Mouse (Mus musculus): ENCODE results near the gene Atxn7l1. TPM values are rescaled to one million over a fixed set of nuclear protein-coding genes. Genes with fewer than 3 reads are reported as not detected.

Atxn7l1 gene
- polyA plus RNA-seq (2012; ENCODE audit: insufficient read depth, insufficient read length, low replicate concordance, missing spikeins) = 256 TPM in 1 of 2 replicates, not detected in the other

DNA sequence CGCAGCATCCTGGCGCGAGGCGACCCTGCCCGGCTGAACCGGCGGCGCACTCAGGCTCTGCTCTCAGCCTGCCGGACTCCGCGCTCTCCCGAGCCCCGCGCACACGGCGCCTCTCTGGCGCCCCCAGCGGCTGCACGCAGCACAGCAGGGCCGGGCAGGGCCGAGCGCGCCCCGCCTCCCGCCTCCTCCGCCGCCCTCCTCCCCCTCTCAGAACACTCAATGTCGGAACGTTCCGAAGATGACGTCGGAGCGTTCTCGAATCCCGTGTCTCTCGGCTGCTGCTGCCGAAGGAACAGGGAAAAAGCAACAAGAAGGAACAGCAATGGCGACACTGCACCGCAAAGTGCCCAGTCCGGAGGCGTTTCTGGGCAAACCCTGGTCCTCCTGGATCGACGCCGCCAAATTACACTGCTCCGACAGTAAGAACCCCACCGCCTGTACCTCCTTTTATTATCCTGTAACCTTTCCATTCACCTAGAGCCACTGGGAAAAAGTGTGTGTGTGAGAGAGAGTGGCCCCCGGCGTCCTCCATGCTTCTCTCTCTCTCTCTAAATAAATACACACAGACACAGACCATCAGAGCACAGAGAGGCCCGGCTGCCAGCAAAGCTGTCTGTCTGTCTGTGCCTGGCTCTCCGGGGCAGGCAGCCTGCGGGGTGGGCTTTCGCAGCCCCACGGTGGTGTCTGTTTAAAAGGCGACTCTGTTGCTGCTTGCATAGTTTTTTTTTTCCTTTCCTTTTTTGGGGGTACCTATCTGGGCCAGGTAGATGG lies at the start of gene Atxn7l1:
Gene Atxn7l1 (plus strand): TSS at position 197 of the 771 bp plus-strand sequence.
- H3K4me1 ChIP-seq (ENCODE audit: control insufficient read depth, insufficient read depth, low read length) = peaks cover 29% of the 10 kb centered on the region
- H3K27ac ChIP-seq (ENCODE audit: insufficient read depth, low read depth, low read length) = peak within 1 kb of the TSS; percentile 84
- TF ChIP-seq CTCF (IDR thresholded peaks at IDR 0.05; ENCODE audit: insufficient read depth, low read depth, low read length) = peak; percentile 89
- TF ChIP-seq POLR2A (IDR thresholded peaks at IDR 0.05; ENCODE audit: insufficient read depth, low read depth, low read length) = peak; percentile 79
- WGBS = under 1% methylated on average over 53 of the region's 54 CpGs
- peak within 1 kb of the TSS; percentile 72 for H3K4me3 ChIP-seq (ENCODE audit: insufficient read depth, low read depth, low read length)

DNA sequence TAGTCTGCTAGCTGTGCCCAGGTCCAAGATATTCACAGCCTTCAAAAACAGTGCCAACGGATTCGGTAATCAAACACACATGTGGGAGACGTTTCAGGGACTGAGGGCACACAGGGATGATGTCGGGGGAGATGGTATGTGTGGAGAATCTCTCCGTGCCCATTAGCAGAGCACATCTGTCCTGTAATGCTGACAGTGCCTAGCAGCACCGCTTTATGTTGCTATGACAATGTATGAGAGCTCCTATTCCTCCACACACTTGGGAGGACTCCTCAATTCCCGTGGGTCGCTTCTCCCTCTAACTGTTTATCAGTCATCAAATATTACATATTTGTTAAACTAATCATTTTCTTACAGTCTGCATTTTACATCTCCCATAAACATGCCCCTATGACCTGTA lies 45.9 kb upstream of the Atxn7l1 start:
- Histone ChIP-seq H3K4me1 (ENCODE audit: control insufficient read depth, insufficient read depth, low read length) (peaks cover 7% of the 10 kb centered on the region; the same call in 1 of the 2 replicates), H3K4me3 (ENCODE audit: insufficient read depth, low read depth, low read length) (no peak overlapping the region), H3K27ac (ENCODE audit: insufficient read depth, low read depth, low read length) (no peak overlapping the region)
- no peak for TF ChIP-seq POLR2A (IDR thresholded peaks at IDR 0.05; ENCODE audit: insufficient read depth, low read depth, low read length)
- no peak for TF ChIP-seq CTCF (IDR thresholded peaks at IDR 0.05; ENCODE audit: insufficient read depth, low read depth, low read length)
- 76% methylated on average over 8 of the region's 8 CpGs for WGBS

DNA sequence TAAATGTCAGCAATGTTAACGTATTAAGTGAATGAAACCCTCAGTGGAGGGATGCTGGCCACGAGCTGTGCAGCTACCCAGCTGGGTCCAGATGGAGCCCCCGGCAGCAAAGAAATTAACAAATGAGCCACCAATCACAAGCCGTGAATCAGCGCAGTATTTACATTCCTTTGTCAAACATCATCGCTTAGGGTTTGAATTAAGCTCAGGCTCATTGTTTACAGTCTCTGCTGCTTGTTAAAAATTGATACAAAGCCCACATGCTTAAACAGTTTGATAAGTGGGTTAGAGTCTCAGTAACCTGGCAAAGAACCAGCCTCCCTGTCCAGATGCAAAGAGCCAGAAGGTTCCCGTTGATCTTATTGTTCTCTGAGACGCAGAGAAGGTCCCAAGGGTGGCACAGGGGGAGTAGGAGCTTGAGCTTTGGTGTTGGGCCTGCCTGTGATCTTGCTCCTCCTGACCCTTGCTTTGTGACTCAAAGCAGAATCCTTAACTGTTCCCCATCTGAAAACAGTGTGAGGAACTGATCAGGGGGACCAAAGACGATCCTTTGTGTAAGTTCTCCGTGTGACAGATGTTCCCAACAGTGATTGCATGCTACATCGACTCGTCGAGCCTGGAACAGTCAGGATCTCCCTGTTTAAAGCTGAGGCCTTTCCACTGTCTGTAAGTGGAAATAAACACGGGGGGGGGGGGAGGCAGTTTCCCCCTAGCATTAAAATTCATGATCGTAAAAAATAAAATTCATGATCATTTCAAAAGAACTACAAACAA lies 45.0 kb upstream of the Atxn7l1 start:
- 38% methylated on average over 15 of the region's 15 CpGs for WGBS
- H3K27ac ChIP-seq (ENCODE audit: insufficient read depth, low read depth, low read length) = no peak overlapping the region
- TF ChIP-seq CTCF (IDR thresholded peaks at IDR 0.05; ENCODE audit: insufficient read depth, low read depth, low read length) = no peak
- TF ChIP-seq POLR2A (IDR thresholded peaks at IDR 0.05; ENCODE audit: insufficient read depth, low read depth, low read length) = no peak
- no peak overlapping the region for H3K4me3 ChIP-seq (ENCODE audit: insufficient read depth, low read depth, low read length)
- peaks cover 7% of the 10 kb centered on the region; the same call in 1 of the 2 replicates for H3K4me1 ChIP-seq (ENCODE audit: control insufficient read depth, insufficient read depth, low read length)

DNA sequence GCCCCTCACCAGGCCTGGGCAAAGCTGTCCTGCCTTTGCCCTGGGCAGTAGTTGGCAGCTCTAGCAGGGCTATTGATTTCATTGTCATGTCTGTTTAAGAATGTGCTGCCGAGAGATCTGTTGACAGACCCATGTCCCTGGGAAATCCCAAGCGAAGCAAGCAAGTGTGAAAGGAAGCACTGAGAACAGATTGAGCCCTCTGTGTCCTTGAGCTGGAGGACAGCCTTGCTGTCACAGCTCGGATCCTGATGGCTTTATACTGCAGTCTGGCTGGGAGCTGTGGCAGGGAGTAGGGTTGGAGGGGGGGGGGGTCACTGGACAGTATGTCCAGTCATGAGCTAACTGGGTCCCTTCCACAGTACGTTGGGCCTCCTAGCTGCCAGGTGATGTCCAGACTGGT lies 41.8 kb upstream of the Atxn7l1 start:
- H3K27ac ChIP-seq (ENCODE audit: insufficient read depth, low read depth, low read length) = no peak overlapping the region
- H3K4me1 ChIP-seq (ENCODE audit: control insufficient read depth, insufficient read depth, low read length) = peaks cover 8% of the 10 kb centered on the region; the same call in 1 of the 2 replicates
- TF ChIP-seq POLR2A (IDR thresholded peaks at IDR 0.05; ENCODE audit: insufficient read depth, low read depth, low read length) = no peak
- no peak for TF ChIP-seq CTCF (IDR thresholded peaks at IDR 0.05; ENCODE audit: insufficient read depth, low read depth, low read length)
- WGBS = 88% methylated on average over 4 of the region's 4 CpGs
- no peak overlapping the region for H3K4me3 ChIP-seq (ENCODE audit: insufficient read depth, low read depth, low read length)

- WGBS = 85% methylated on average over 10 of the region's 10 CpGs
- peaks cover 11% of the 10 kb centered on the region; the same call in 1 of the 2 replicates for H3K4me1 ChIP-seq (ENCODE audit: control insufficient read depth, insufficient read depth, low read length)
- no peak overlapping the region for H3K4me3 ChIP-seq (ENCODE audit: insufficient read depth, low read depth, low read length)
- H3K27ac ChIP-seq (ENCODE audit: insufficient read depth, low read depth, low read length) = no peak overlapping the region
- TF ChIP-seq POLR2A (IDR thresholded peaks at IDR 0.05; ENCODE audit: insufficient read depth, low read depth, low read length) (no peak), CTCF (IDR thresholded peaks at IDR 0.05; ENCODE audit: insufficient read depth, low read depth, low read length) (no peak)
These were observed 40.9 kb upstream of the Atxn7l1 start for GRCm38 (mm10) chr12:33106438-33107167.

DNA sequence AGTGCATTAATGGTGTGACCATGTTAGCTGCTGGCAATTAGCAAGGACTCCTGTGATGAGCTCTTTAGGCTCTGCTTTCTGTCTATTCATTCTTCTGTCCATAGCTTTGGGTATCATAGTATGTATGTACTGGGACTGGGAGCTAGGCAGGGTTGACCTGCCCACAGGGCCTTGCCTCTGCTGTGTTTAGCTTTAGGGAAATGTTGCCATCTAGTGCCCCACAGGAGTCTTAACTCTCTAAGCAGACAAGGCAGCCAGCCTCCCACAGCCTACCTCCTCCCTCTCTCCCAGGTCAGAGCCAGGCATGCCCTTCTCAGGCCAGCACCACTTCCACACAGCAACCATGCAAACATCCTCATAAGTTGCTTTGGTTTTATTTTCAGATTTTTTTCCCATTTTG lies 38.0 kb upstream of the Atxn7l1 start:
- TF ChIP-seq POLR2A (IDR thresholded peaks at IDR 0.05; ENCODE audit: insufficient read depth, low read depth, low read length) (no peak), CTCF (IDR thresholded peaks at IDR 0.05; ENCODE audit: insufficient read depth, low read depth, low read length) (0 out of 2 replicates have a peak, but pooled peaks have one; percentile 22)
- Histone ChIP-seq H3K27ac (ENCODE audit: insufficient read depth, low read depth, low read length) (no peak overlapping the region), H3K4me1 (ENCODE audit: control insufficient read depth, insufficient read depth, low read length) (0 out of 2 replicates have a peak, but pooled peaks cover 6% of the 10 kb centered on the region), H3K4me3 (ENCODE audit: insufficient read depth, low read depth, low read length) (no peak overlapping the region)

DNA sequence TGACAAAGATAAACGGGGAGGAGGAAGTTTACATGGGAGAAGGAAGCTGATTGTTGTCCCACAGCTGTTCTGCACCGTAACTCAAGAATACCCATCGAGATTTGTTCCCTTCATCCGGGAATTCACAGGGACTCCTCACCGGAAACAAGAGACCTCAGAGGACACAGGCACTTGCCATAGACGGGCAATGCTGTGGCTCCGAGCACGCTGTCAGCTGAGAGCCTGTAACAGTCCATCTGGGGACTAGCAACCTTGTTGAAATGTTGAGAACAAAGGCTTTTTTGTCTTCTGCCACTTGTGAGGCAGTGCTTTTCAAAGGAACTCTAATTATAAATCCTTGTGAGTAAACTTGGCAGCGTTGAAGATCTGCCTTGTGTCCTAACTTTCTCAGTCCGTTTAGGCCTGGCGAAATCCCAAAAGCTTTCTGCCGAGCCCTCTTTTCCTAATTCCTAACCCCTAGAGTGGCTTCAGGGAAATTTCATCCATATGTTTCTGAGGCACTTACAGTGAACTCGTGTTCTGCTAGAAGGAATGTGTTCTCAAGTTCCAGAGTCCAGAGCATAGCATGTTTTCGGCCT lies 36.5 kb upstream of the Atxn7l1 start:
- TF ChIP-seq CTCF (IDR thresholded peaks at IDR 0.05; ENCODE audit: insufficient read depth, low read depth, low read length) (no peak), POLR2A (IDR thresholded peaks at IDR 0.05; ENCODE audit: insufficient read depth, low read depth, low read length) (no peak)
- Histone ChIP-seq H3K4me1 (ENCODE audit: control insufficient read depth, insufficient read depth, low read length) (0 out of 2 replicates have a peak, but pooled peaks cover 4% of the 10 kb centered on the region), H3K4me3 (ENCODE audit: insufficient read depth, low read depth, low read length) (no peak overlapping the region), H3K27ac (ENCODE audit: insufficient read depth, low read depth, low read length) (no peak overlapping the region)
- WGBS = 41% methylated on average over 14 of the region's 14 CpGs

DNA sequence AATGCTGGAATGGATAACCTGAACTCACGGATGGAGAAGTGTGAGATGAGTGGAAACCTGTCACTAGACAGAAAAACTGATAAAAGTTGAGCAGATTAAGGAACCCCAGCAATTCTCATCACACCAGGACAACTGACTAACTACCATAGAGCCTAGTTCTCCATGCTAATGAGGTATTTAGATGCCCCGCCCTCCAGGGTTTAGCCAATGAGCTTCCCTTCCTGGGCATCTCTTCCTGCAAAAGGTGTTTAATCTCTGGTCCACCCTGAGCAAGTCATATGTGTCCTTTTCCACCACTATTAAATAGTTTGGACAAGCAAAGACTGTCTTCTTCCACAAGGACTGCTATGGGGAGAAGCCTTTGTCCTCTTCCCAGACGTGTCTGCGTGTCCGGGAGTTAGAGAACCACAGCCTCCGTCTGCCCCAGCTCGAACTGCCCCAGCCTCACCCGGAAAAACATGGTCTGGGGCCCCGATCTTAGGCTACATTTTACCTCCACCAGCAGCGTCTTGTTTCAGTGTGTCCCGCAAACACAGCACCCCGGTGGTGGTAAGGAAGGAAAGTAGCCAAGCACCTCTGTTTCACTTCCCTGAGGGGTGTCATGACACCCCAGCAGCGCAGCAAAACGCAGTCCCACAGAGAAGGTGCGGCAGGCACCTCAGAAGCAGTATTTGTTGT lies 28.7 kb upstream of the Atxn7l1 start:
- Histone ChIP-seq H3K4me1 (ENCODE audit: control insufficient read depth, insufficient read depth, low read length) (no peaks in the 10 kb centered on the region), H3K4me3 (ENCODE audit: insufficient read depth, low read depth, low read length) (no peak overlapping the region), H3K27ac (ENCODE audit: insufficient read depth, low read depth, low read length) (no peak overlapping the region)
- 57% methylated on average over 15 of the region's 15 CpGs for WGBS
- TF ChIP-seq CTCF (IDR thresholded peaks at IDR 0.05; ENCODE audit: insufficient read depth, low read depth, low read length) (no peak), POLR2A (IDR thresholded peaks at IDR 0.05; ENCODE audit: insufficient read depth, low read depth, low read length) (no peak)

All from olfactory bulb, adult 2 months (tissue).